Mouse (Mus musculus): ENCODE results near the gene Cdk8.
A peak's percentile ranks its signal among the peaks of the same experiment; 100 is the strongest.

The Cdk8 gene

GRCm38 (mm10) chr5:146330031-146330764 lies 99.2 kb downstream of the Cdk8 start:
- DNase-seq: peak; percentile 14

- no peak for DNase-seq
Observed at GRCm38 (mm10) chr5:146330765-146331115, 99.7 kb downstream of the Cdk8 start.

GRCm38 (mm10) chr5:146331131-146331530 lies 100.1 kb downstream of the Cdk8 start:
- DNase-seq: no peak

GRCm38 (mm10) chr5:146332541-146332940 lies 101.5 kb downstream of the Cdk8 start:
- DNase-seq: no peak

- no peak for DNase-seq
Observed at GRCm38 (mm10) chr5:146334410-146334809, 103.4 kb downstream of the Cdk8 start.

GRCm38 (mm10) chr5:146338064-146338463 lies 107.0 kb downstream of the Cdk8 start:
- no peak for DNase-seq

- DNase-seq: no peak
Observed at GRCm38 (mm10) chr5:146340037-146340436, 109.0 kb downstream of the Cdk8 start.

- no peak for DNase-seq
Observed at GRCm38 (mm10) chr5:146344911-146345686, 114.1 kb downstream of the Cdk8 start.

- no peak for DNase-seq
Observed at GRCm38 (mm10) chr5:146347081-146347480, 116.1 kb downstream of the Cdk8 start.

GRCm38 (mm10) chr5:146349183-146349582 lies 118.2 kb downstream of the Cdk8 start:
- no peak for DNase-seq

GRCm38 (mm10) chr5:146350784-146351183 lies 119.8 kb downstream of the Cdk8 start:
- DNase-seq: no peak

- DNase-seq: no peak
Observed at GRCm38 (mm10) chr5:146352006-146352405, 121.0 kb downstream of the Cdk8 start.

Data from thymus, postnatal 25 days (tissue).